Mouse (Mus musculus): Measurements from ENCODE around the gene Cenpm.

DNA sequence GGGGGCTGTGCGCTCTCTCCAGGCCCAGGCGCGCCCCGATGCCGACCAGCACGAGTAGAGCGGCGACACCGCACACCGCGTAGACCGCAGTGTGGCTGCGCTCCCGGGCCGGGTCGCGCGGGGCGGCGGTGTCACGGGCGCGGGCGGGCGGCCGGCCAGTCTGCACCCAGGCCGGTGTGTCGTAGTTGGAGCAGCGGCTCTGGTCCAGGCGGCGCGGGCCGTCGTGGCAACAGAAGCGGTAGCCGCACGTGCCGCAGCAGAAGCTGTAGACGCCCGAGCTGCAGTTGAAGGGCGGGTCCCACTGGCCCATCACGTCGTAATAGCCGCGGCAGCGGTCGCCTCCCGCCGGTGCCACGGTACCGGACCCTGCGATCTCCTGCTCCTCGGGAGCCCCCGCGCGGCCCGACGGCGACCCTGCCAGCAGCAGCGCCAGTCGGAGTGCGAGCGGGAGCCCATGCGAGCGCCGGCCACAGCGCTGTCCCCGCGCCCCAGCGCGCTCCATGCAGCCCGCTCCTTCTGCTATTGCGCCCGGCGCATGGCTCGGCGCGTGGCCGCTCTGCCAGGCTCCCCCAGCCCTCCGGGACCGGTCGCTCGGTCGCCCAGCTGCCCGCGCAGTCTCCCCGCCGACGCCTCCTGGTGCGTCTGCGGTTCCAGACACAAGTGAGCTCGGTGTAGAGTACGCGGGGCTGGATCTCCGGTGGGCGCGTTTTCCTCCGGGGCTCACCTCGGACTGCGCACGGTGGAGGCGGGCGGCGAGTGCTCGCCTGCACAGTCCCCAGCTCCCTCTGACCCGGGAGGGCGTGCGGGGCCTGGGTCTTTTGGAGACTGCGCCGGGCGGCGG, 32.4 kb downstream of the Cenpm start:
- TF ChIP-seq FLI1 (IDR thresholded peaks at IDR 0.05; ENCODE audit: low read length) (no peak), GATA1 (IDR thresholded peaks at IDR 0.05; ENCODE audit: borderline replicate concordance, low read length) (no peak)
